In the genomic region with DNA sequence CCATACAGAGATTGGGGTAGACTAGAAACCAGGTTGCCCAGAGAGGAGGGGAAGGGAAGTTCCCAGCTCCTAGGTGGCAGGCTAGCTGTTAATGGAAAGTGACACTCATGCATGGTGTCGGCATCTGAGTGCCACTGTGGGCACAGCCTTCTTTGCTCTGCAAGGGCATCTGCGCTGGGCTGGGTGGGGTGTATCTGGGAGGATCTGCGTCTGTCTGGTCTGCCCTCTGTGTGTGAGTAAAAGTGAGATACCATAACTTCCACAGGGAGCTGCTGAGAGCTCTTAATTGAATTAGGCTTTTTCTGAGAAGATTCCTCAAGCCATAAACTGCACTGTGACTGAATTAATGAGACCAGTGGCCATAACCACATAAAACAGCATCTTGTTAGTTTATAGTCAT, we compare ENCODE assay signal across 10 mouse cellular contexts. TPM values are rescaled to one million over a fixed set of nuclear protein-coding genes. Genes with fewer than 3 reads are reported as not detected.
DNase-seq lines count a peak whose midpoint lies in the region; ATAC-seq and TF ChIP-seq lines count a peak whose summit lies in the region.
"Had no signal": no experiment of that assay in that cellular context is flagged by ENCODE, and none has a peak within 500 bp of the region (broad histone marks: within the 10 kb centered on the region; RNA-seq: fewer than 3 reads in every experiment).

No protein-coding gene starts in this region.

- no peak overlapping the region for H3K9ac ChIP-seq in hindbrain, embryonic 12.5 days
- no peak overlapping the region; the same call in 1 of the 2 replicates for H3K9ac ChIP-seq in hindbrain, embryonic 16.5 days (ENCODE audit: low read depth, low read length)
- no peak overlapping the region for H3K9ac ChIP-seq in embryonic facial prominence, embryonic 14.5 days (ENCODE audit: low read depth, low read length)
- H3K9ac ChIP-seq in liver, embryonic 14.5 days (replicated peaks) = peak overlapping the region; percentile 18; the same call in 1 of the 2 replicates
- no peak overlapping the region for H3K9ac ChIP-seq in forebrain, postnatal 0 days
- H3K9ac ChIP-seq: midbrain, embryonic 13.5 days had no signal

- H3K27ac ChIP-seq in hindbrain, embryonic 12.5 days = 0 out of 2 replicates have a peak overlapping the region, but pooled peaks have one; percentile 23
- H3K27ac ChIP-seq in hindbrain, embryonic 16.5 days (ENCODE audit: low read depth, low read length) = no peak overlapping the region
- peak overlapping the region; percentile 46; the same call in 1 of the 2 replicates for H3K27ac ChIP-seq in embryonic facial prominence, embryonic 14.5 days (replicated peaks; ENCODE audit: low read depth, low read length)
- H3K27ac ChIP-seq in liver, embryonic 14.5 days = no peak overlapping the region
- H3K27ac ChIP-seq in forebrain, postnatal 0 days (ENCODE audit: low read depth, low read length) = no peak overlapping the region

- no peaks in the 10 kb centered on the region for H3K36me3 ChIP-seq in hindbrain, embryonic 12.5 days
- no peaks in the 10 kb centered on the region for H3K36me3 ChIP-seq in hindbrain, embryonic 16.5 days (ENCODE audit: control insufficient read depth, insufficient read depth, low read length)
- H3K36me3 ChIP-seq in E14TG2a.4 (ENCODE audit: insufficient read depth, low read length) = peaks cover 6% of the 10 kb centered on the region
- 0 out of 2 replicates have a peak, but pooled peaks cover 7% of the 10 kb centered on the region for H3K36me3 ChIP-seq in embryonic facial prominence, embryonic 14.5 days (ENCODE audit: control insufficient read depth, insufficient read depth, low read length)
- peaks cover 2% of the 10 kb centered on the region; the same call in 1 of the 2 replicates for H3K36me3 ChIP-seq in liver, embryonic 14.5 days (replicated peaks; ENCODE audit: control insufficient read depth, insufficient read depth, low read depth)
- no peaks in the 10 kb centered on the region for H3K36me3 ChIP-seq in forebrain, postnatal 0 days (ENCODE audit: insufficient read depth)

- H3K9me3 ChIP-seq in hindbrain, embryonic 12.5 days (replicated peaks) = no peaks in the 10 kb centered on the region
- H3K9me3 ChIP-seq in hindbrain, embryonic 16.5 days (ENCODE audit: control insufficient read depth, low read length) = no peaks in the 10 kb centered on the region
- no peaks in the 10 kb centered on the region for H3K9me3 ChIP-seq in E14TG2a.4 (ENCODE audit: low read length)
- H3K9me3 ChIP-seq in embryonic facial prominence, embryonic 14.5 days (ENCODE audit: control insufficient read depth, low read length) = no peaks in the 10 kb centered on the region
- H3K9me3 ChIP-seq in liver, embryonic 14.5 days (ENCODE audit: control insufficient read depth, low read length) = no peaks in the 10 kb centered on the region
- H3K9me3 ChIP-seq in forebrain, postnatal 0 days (ENCODE audit: low read length) = no peaks in the 10 kb centered on the region
- H3K9me3 ChIP-seq: midbrain, embryonic 13.5 days had no signal

- no peak for TF ChIP-seq EP300 in liver, embryonic 14.5 days (IDR thresholded peaks at IDR 0.05; ENCODE audit: low read depth)

- no peak for DNase-seq in embryonic facial prominence, embryonic 14.5 days (ENCODE audit: low spot score)
- DNase-seq in liver, embryonic 14.5 days (ENCODE audit: low read depth in 3 of 3, low spot score in 3 of 3) = no peak
- no peak for DNase-seq in forebrain, postnatal 0 days
- no peak for DNase-seq in adrenal gland, postnatal 25 days
- DNase-seq: cerebellum, postnatal 14 days; kidney, postnatal 10 days had no signal

- no peak overlapping the region for H3K4me3 ChIP-seq in hindbrain, embryonic 12.5 days
- no peak overlapping the region for H3K4me3 ChIP-seq in hindbrain, embryonic 16.5 days (ENCODE audit: low read length)
- H3K4me3 ChIP-seq in E14TG2a.4 (replicated peaks; ENCODE audit: low read length) = peak overlapping the region; percentile 30
- H3K4me3 ChIP-seq in embryonic facial prominence, embryonic 14.5 days (ENCODE audit: low read depth, low read length) = no peak overlapping the region
- H3K4me3 ChIP-seq in liver, embryonic 14.5 days (ENCODE audit: insufficient read depth in 1 of 2, low read depth in 2 of 2, low read length in 2 of 2) = no peak overlapping the region
- no peak overlapping the region for H3K4me3 ChIP-seq in forebrain, postnatal 0 days (ENCODE audit: low read depth, low read length)
- H3K4me3 ChIP-seq: midbrain, embryonic 13.5 days had no signal

- WGBS in hindbrain, embryonic 12.5 days = 75% methylated on average over 3 of the region's 3 CpGs
- WGBS in hindbrain, embryonic 16.5 days = 59% methylated on average over 3 of the region's 3 CpGs
- 61% methylated on average over 3 of the region's 3 CpGs for WGBS in embryonic facial prominence, embryonic 14.5 days
- 25% methylated on average over 3 of the region's 3 CpGs for WGBS in liver, embryonic 14.5 days (ENCODE audit: insufficient replicate concordance)
- 71% methylated on average over 3 of the region's 3 CpGs for WGBS in forebrain, postnatal 0 days

- peaks cover 40% of the 10 kb centered on the region for H3K4me1 ChIP-seq in hindbrain, embryonic 12.5 days
- H3K4me1 ChIP-seq in hindbrain, embryonic 16.5 days (ENCODE audit: control insufficient read depth, insufficient read depth, low read depth, low read length) = peaks cover 8% of the 10 kb centered on the region
- H3K4me1 ChIP-seq in E14TG2a.4 (replicated peaks; ENCODE audit: low read depth, low read length) = peaks cover 81% of the 10 kb centered on the region
- peaks cover 45% of the 10 kb centered on the region for H3K4me1 ChIP-seq in embryonic facial prominence, embryonic 14.5 days (ENCODE audit: control insufficient read depth, insufficient read depth, low read length)
- peaks cover 40 to 45% of the 10 kb centered on the region in 2 experiments for H3K4me1 ChIP-seq in liver, embryonic 14.5 days (replicated peaks; ENCODE audit: control insufficient read depth in 2 of 2, insufficient read depth in 2 of 2, low read length in 1 of 2)
- H3K4me1 ChIP-seq in forebrain, postnatal 0 days (ENCODE audit: insufficient read depth) = 0 out of 2 replicates have a peak, but pooled peaks cover 8% of the 10 kb centered on the region

- ATAC-seq in hindbrain, embryonic 12.5 days (ENCODE audit: low FRiP score) = no peak
- no peak for ATAC-seq in hindbrain, embryonic 16.5 days
- ATAC-seq in embryonic facial prominence, embryonic 14.5 days (ENCODE audit: low read depth) = no peak
- ATAC-seq in liver, embryonic 14.5 days (ENCODE audit: insufficient read depth) = no peak
- ATAC-seq in forebrain, postnatal 0 days = no peak
- ATAC-seq: midbrain, embryonic 13.5 days had no signal

- TF ChIP-seq CTCF in E14TG2a.4 (conservative IDR thresholded peaks at IDR 0.05; ENCODE audit: low read length) = no peak
- TF ChIP-seq CTCF in liver, embryonic 14.5 days (IDR thresholded peaks at IDR 0.05; ENCODE audit: low read depth) = no peak
- TF ChIP-seq CTCF in forebrain, postnatal 0 days (IDR thresholded peaks at IDR 0.05; ENCODE audit: low read depth) = no peak

- no peak overlapping the region for H3K4me2 ChIP-seq in hindbrain, embryonic 12.5 days (replicated peaks)
- no peak overlapping the region for H3K4me2 ChIP-seq in hindbrain, embryonic 16.5 days (ENCODE audit: low read length)
- H3K4me2 ChIP-seq in embryonic facial prominence, embryonic 14.5 days (ENCODE audit: low read depth, low read length) = no peak overlapping the region
- peak overlapping the region; percentile 29; the same call in 1 of the 2 replicates for H3K4me2 ChIP-seq in liver, embryonic 14.5 days (ENCODE audit: low read depth)
- H3K4me2 ChIP-seq in forebrain, postnatal 0 days (ENCODE audit: low read depth) = no peak overlapping the region
- H3K4me2 ChIP-seq: midbrain, embryonic 13.5 days had no signal

- H3K27me3 ChIP-seq in hindbrain, embryonic 12.5 days = no peaks in the 10 kb centered on the region
- H3K27me3 ChIP-seq in hindbrain, embryonic 16.5 days (replicated peaks; ENCODE audit: control insufficient read depth, insufficient read depth, low read length) = no peaks in the 10 kb centered on the region
- no peaks in the 10 kb centered on the region for H3K27me3 ChIP-seq in E14TG2a.4 (ENCODE audit: insufficient read depth, low read length)
- H3K27me3 ChIP-seq in embryonic facial prominence, embryonic 14.5 days (replicated peaks; ENCODE audit: control insufficient read depth, insufficient read depth, low read length) = no peaks in the 10 kb centered on the region
- H3K27me3 ChIP-seq in liver, embryonic 14.5 days (ENCODE audit: control insufficient read depth, insufficient read depth, low read length) = no peaks in the 10 kb centered on the region
- H3K27me3 ChIP-seq in forebrain, postnatal 0 days (ENCODE audit: insufficient read depth, low read length) = no peaks in the 10 kb centered on the region
- H3K27me3 ChIP-seq: midbrain, embryonic 13.5 days had no signal

RNA-seq across cellular contexts. Expression of a gene that starts 10.4 kb away (rescaled TPM):
- 8.4 and 9.5 TPM in 2 replicates for polyA plus RNA-seq in hindbrain, embryonic 12.5 days (2016; fragmentation: Nextera tagmentation; extraction: Ambion mirVana)
- polyA plus RNA-seq in hindbrain, embryonic 16.5 days (2015; fragmentation: Nextera tagmentation; extraction: Ambion mirVana) = 9.8 and 9.9 TPM in 2 replicates
- polyA plus RNA-seq in embryonic facial prominence, embryonic 14.5 days (2014; fragmentation: Nextera tagmentation; extraction: Ambion mirVana) = 9.2 and 11.0 TPM in 2 replicates
- 6.7 and 7.6 TPM in 2 replicates for polyA plus RNA-seq in liver, embryonic 14.5 days (2012; rRNA removed)
- 2.1 and 2.3 TPM in 2 replicates for polyA plus RNA-seq in liver, embryonic 14.5 days (2014; fragmentation: Nextera tagmentation; extraction: Ambion mirVana)
- total RNA-seq in forebrain, postnatal 0 days (2014; rRNA removed) = 9.7 and 16.0 TPM in 2 replicates
- polyA plus RNA-seq in forebrain, postnatal 0 days (2015; fragmentation: Nextera tagmentation; extraction: Ambion mirVana) = 7.7 and 10.1 TPM in 2 replicates
- total RNA-seq in adrenal gland, postnatal 25 days (2021) = 70.4 and 70.7 TPM in 2 replicates

RNA-seq across cellular contexts. Expression of a gene that starts 26.6 kb away (rescaled TPM):
- 25.5 and 27.8 TPM in 2 replicates for polyA plus RNA-seq in hindbrain, embryonic 12.5 days (2016; fragmentation: Nextera tagmentation; extraction: Ambion mirVana)
- polyA plus RNA-seq in hindbrain, embryonic 16.5 days (2015; fragmentation: Nextera tagmentation; extraction: Ambion mirVana) = 18.8 and 21.3 TPM in 2 replicates
- 17.4 and 17.6 TPM in 2 replicates for polyA plus RNA-seq in embryonic facial prominence, embryonic 14.5 days (2014; fragmentation: Nextera tagmentation; extraction: Ambion mirVana)
- polyA plus RNA-seq in liver, embryonic 14.5 days (2012; rRNA removed) = 6.4 and 7.0 TPM in 2 replicates
- 7.3 and 9.1 TPM in 2 replicates for polyA plus RNA-seq in liver, embryonic 14.5 days (2014; fragmentation: Nextera tagmentation; extraction: Ambion mirVana)
- total RNA-seq in forebrain, postnatal 0 days (2014; rRNA removed) = 35.5 and 43.9 TPM in 2 replicates
- polyA plus RNA-seq in forebrain, postnatal 0 days (2015; fragmentation: Nextera tagmentation; extraction: Ambion mirVana) = 13.0 and 16.3 TPM in 2 replicates
- 46.7 and 60.7 TPM in 2 replicates for total RNA-seq in adrenal gland, postnatal 25 days (2021)

Comparison
In these comparisons a context has a peak if more than half of its experiments do, and no peak if none do; other contexts are left out.
1. H3K27ac ChIP-seq: peak in hindbrain, embryonic 12.5 days (single experiment) and embryonic facial prominence, embryonic 14.5 days (single experiment); none in hindbrain, embryonic 16.5 days (single experiment), liver, embryonic 14.5 days (single experiment) and forebrain, postnatal 0 days (single experiment).